Mouse (Mus musculus) mesoderm, embryonic 11.5 days (tissue): Measurements from ENCODE around the gene Cadps2.

Experiments used
- DNase-seq: peaks from one replicate; pipeline ENCODE4 v3.0.0-alpha.2; 2012; ENCODE audit warnings: low read depth, low spot score

The Cadps2 gene

GRCm38 (mm10) chr6:23762204-23762603, 77.0 kb downstream of the Cadps2 start:
- DNase-seq = no peak

GRCm38 (mm10) chr6:23758249-23758648, 81.0 kb downstream of the Cadps2 start:
- peak; percentile 12 for DNase-seq

GRCm38 (mm10) chr6:23748823-23749222, 90.4 kb downstream of the Cadps2 start:
- no peak for DNase-seq

GRCm38 (mm10) chr6:23740010-23740409, 99.2 kb downstream of the Cadps2 start:
- no peak for DNase-seq

GRCm38 (mm10) chr6:23732750-23733149, 106.5 kb downstream of the Cadps2 start:
- DNase-seq = no peak

GRCm38 (mm10) chr6:23728620-23729019, 110.6 kb downstream of the Cadps2 start:
- no peak for DNase-seq

GRCm38 (mm10) chr6:23723697-23724096, 115.5 kb downstream of the Cadps2 start:
- no peak for DNase-seq

- no peak for DNase-seq
These were observed 118.8 kb downstream of the Cadps2 start for GRCm38 (mm10) chr6:23720401-23720800.

- DNase-seq = no peak
These were observed 131.7 kb downstream of the Cadps2 start for GRCm38 (mm10) chr6:23707506-23707905.

- DNase-seq = no peak
These were observed 138.3 kb downstream of the Cadps2 start for GRCm38 (mm10) chr6:23700879-23701278.

- DNase-seq = no peak
These were observed 161.0 kb downstream of the Cadps2 start for GRCm38 (mm10) chr6:23678172-23678571.

- DNase-seq = no peak
These were observed 184.2 kb downstream of the Cadps2 start, which contains the start of gene Rnf148 for GRCm38 (mm10) chr6:23655036-23655435. Gene Rnf148 (minus strand): TSS chr6:23655136.

GRCm38 (mm10) chr6:23650205-23650604, 189.0 kb downstream of the Cadps2 start, which contains the start of gene Rnf133:
Gene Rnf133 (minus strand): TSS chr6:23650305.
- no peak for DNase-seq

- no peak for DNase-seq
These were observed 190.5 kb downstream of the Cadps2 start for GRCm38 (mm10) chr6:23648732-23649131.

- no peak for DNase-seq
These were observed 191.5 kb downstream of the Cadps2 start for GRCm38 (mm10) chr6:23647627-23648247.

GRCm38 (mm10) chr6:23637081-23637480, 202.1 kb downstream of the Cadps2 start:
- DNase-seq = no peak

- no peak for DNase-seq
These were observed 204.0 kb downstream of the Cadps2 start for GRCm38 (mm10) chr6:23635208-23635607.

- no peak for DNase-seq
These were observed 205.2 kb downstream of the Cadps2 start for GRCm38 (mm10) chr6:23634016-23634415.

GRCm38 (mm10) chr6:23630465-23630864, 208.8 kb downstream of the Cadps2 start:
- peak; percentile 21 for DNase-seq

GRCm38 (mm10) chr6:23575102-23575501, 264.1 kb downstream of the Cadps2 start:
- DNase-seq = no peak

- no peak for DNase-seq
These were observed 265.5 kb downstream of the Cadps2 start for GRCm38 (mm10) chr6:23573750-23574149.

GRCm38 (mm10) chr6:23572401-23572800, 266.8 kb downstream of the Cadps2 start:
- DNase-seq = peak; percentile 43

- DNase-seq = no peak
These were observed 269.5 kb downstream of the Cadps2 start for GRCm38 (mm10) chr6:23569686-23570085.

GRCm38 (mm10) chr6:23568688-23569087, 270.5 kb downstream of the Cadps2 start:
- no peak for DNase-seq
